Mouse (Mus musculus) mouse trophoblast stem cell (cell line): ENCODE measurements around the gene Lemd1.
"Not testable (repeated sequence)": the region's sequence is repeated elsewhere in the genome, so short reads cannot be mapped to it uniquely, and the experiment has no call there.

Experiments
- in situ Hi-C, 2 experiments: fragments of 300-500 bp; cut with MseI, MboI; formaldehyde crosslinking; loops; 2 replicates in 1 of 2; 3 replicates in 1 of 2; pipeline ENCODE4 v1.15.1; 2025

Gene Lemd1

GRCm38 (mm10) chr1:132245010-132245409 lies 53.8 kb downstream of the Lemd1 start:
- in situ Hi-C loops, result no loop called here

GRCm38 (mm10) chr1:132246137-132246536 lies 54.9 kb downstream of the Lemd1 start:
- in situ Hi-C loops, result no loop called here

GRCm38 (mm10) chr1:132246641-132247040 lies 55.4 kb downstream of the Lemd1 start:
- in situ Hi-C loops, result no loop called here

- in situ Hi-C loops, result no loop called here
Measured at GRCm38 (mm10) chr1:132254467-132254866, 63.2 kb downstream of the Lemd1 start.

- in situ Hi-C loops, result no loop called here
Measured at GRCm38 (mm10) chr1:132260331-132260730, 69.1 kb downstream of the Lemd1 start.

GRCm38 (mm10) chr1:132261058-132261457 lies 69.8 kb downstream of the Lemd1 start:
- in situ Hi-C loops, result no loop called here

- in situ Hi-C loops, result no loop called here
Measured at GRCm38 (mm10) chr1:132263618-132264017, 72.4 kb downstream of the Lemd1 start.

- in situ Hi-C loops, result no loop called here
Measured at GRCm38 (mm10) chr1:132264577-132264976, 73.3 kb downstream of the Lemd1 start.

- in situ Hi-C loops, result no loop called here
Measured at GRCm38 (mm10) chr1:132265211-132265859, 74.1 kb downstream of the Lemd1 start.

- in situ Hi-C loops, result no loop called here
Measured at GRCm38 (mm10) chr1:132265936-132266335, 74.7 kb downstream of the Lemd1 start.

GRCm38 (mm10) chr1:132266791-132267557 lies 75.7 kb downstream of the Lemd1 start:
- in situ Hi-C loops, result no loop called here

- in situ Hi-C loops, result no loop called here
Measured at GRCm38 (mm10) chr1:132267959-132268358, 76.7 kb downstream of the Lemd1 start.

GRCm38 (mm10) chr1:132268418-132269060 lies 77.3 kb downstream of the Lemd1 start:
- in situ Hi-C loops, result no loop called here

- in situ Hi-C loops, result no loop called here
Measured at GRCm38 (mm10) chr1:132271237-132271636, 80.0 kb downstream of the Lemd1 start.

GRCm38 (mm10) chr1:132276694-132277093 lies 85.5 kb downstream of the Lemd1 start:
- in situ Hi-C loops, result no loop called here

- in situ Hi-C loops, result no loop called here
Measured at GRCm38 (mm10) chr1:132277124-132277523, 85.9 kb downstream of the Lemd1 start.

- in situ Hi-C loops, result not testable (repeated sequence)
Measured at GRCm38 (mm10) chr1:132280636-132281035, 89.4 kb downstream of the Lemd1 start.

GRCm38 (mm10) chr1:132281523-132282176 lies 90.4 kb downstream of the Lemd1 start:
- in situ Hi-C loops, result no loop called here

- in situ Hi-C loops, result no loop called here
Measured at GRCm38 (mm10) chr1:132282177-132282536, 90.9 kb downstream of the Lemd1 start.

- in situ Hi-C loops, result no loop called here
Measured at GRCm38 (mm10) chr1:132283018-132283417, 91.8 kb downstream of the Lemd1 start.

GRCm38 (mm10) chr1:132286735-132287134 lies 95.5 kb downstream of the Lemd1 start:
- in situ Hi-C loops, result no loop called here

- in situ Hi-C loops, result no loop called here
Measured at GRCm38 (mm10) chr1:132287445-132287844, 96.2 kb downstream of the Lemd1 start.
